Mouse (Mus musculus): ENCODE measurements at regions not wholly inside any gene's neighbourhood (a gene's known extent, or its start where the extent isn't known, plus 50 kb on each side); places are given as distances from the start of the nearest gene placed in this dataset.

GRCm38 (mm10) chr13:82423911-82424654, 641.2 kb downstream of the Cetn3 start:
- H3K4me1 ChIP-seq (ENCODE audit: control insufficient read depth, insufficient read depth, insufficient read length, low read length): no peaks in the 10 kb centered on the region
- 68% methylated on average over 5 of the region's 5 CpGs for WGBS
- TF ChIP-seq POLR2A (IDR thresholded peaks at IDR 0.05; ENCODE audit: low read depth, low read length) (no peak), CTCF (IDR thresholded peaks at IDR 0.05; ENCODE audit: extremely low read depth, insufficient read length, insufficient replicate concordance, low read depth, low read length) (no peak)
- no peak overlapping the region for H3K27ac ChIP-seq (ENCODE audit: insufficient read depth, low read depth, low read length)
- H3K27me3 ChIP-seq (ENCODE audit: control insufficient read depth, insufficient read depth, low read length): no peaks in the 10 kb centered on the region
- H3K4me3 ChIP-seq (ENCODE audit: low read depth, low read length): no peak overlapping the region
- H3K36me3 ChIP-seq (ENCODE audit: control insufficient read depth, insufficient read depth, low read length): no peaks in the 10 kb centered on the region

GRCm38 (mm10) chr13:82424732-82425341, 642.0 kb downstream of the Cetn3 start:
- no peak overlapping the region for H3K4me3 ChIP-seq (ENCODE audit: low read depth, low read length)
- no peaks in the 10 kb centered on the region for H3K27me3 ChIP-seq (ENCODE audit: control insufficient read depth, insufficient read depth, low read length)
- H3K27ac ChIP-seq (ENCODE audit: insufficient read depth, low read depth, low read length): no peak overlapping the region
- TF ChIP-seq CTCF (IDR thresholded peaks at IDR 0.05; ENCODE audit: extremely low read depth, insufficient read length, insufficient replicate concordance, low read depth, low read length) (no peak), POLR2A (IDR thresholded peaks at IDR 0.05; ENCODE audit: low read depth, low read length) (no peak)
- 77% methylated on average over 10 of the region's 10 CpGs for WGBS
- no peaks in the 10 kb centered on the region for H3K4me1 ChIP-seq (ENCODE audit: control insufficient read depth, insufficient read depth, insufficient read length, low read length)
- H3K36me3 ChIP-seq (ENCODE audit: control insufficient read depth, insufficient read depth, low read length): no peaks in the 10 kb centered on the region

DNA sequence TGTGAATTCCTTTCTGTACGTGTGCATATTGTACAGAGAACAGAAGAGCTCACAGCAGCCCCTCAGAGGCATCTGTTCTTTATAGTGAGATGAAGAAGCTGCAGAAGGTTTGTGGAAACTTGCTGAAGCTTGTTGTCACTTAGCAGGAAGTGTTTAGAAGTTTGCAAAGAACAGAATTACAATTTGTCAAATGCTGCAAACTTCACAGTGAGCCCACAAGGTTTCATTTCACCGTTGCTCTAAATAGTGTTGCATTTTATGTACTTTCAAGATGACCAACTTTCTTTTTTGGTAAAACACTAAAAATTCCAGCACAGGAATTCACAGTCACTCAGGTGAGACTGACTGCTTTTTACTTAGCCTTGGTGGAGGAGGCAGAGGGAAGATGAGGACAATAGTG, 649.5 kb downstream of the Cetn3 start:
- Histone ChIP-seq H3K36me3 (ENCODE audit: control insufficient read depth, insufficient read depth, low read length) (no peaks in the 10 kb centered on the region), H3K27ac (ENCODE audit: insufficient read depth, low read depth, low read length) (no peak overlapping the region), H3K4me3 (ENCODE audit: low read depth, low read length) (no peak overlapping the region), H3K27me3 (ENCODE audit: control insufficient read depth, insufficient read depth, low read length) (no peaks in the 10 kb centered on the region), H3K4me1 (ENCODE audit: control insufficient read depth, insufficient read depth, insufficient read length, low read length) (no peaks in the 10 kb centered on the region)
- TF ChIP-seq POLR2A (IDR thresholded peaks at IDR 0.05; ENCODE audit: low read depth, low read length) (no peak), CTCF (IDR thresholded peaks at IDR 0.05; ENCODE audit: extremely low read depth, insufficient read length, insufficient replicate concordance, low read depth, low read length) (no peak)
- 74% methylated on average over 2 of the region's 2 CpGs for WGBS

DNA sequence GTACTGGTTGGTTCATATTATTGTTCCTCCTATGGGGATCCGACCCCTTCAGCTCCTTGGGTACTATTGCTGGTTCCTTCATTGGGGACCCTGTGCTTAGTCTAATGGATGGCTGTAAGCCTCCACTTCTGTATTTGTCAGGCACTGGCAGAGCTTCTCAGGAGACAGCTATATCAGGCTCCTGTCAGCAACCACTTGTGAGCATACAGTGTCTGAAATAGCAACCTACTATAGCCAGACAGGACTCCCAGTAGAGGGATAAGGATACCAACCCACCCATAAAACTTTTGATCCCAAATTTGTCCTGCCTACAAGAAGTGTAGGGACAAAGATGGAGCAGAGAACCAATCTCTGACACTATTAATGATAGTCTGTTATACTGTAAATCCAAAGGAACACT, 656.4 kb downstream of the Cetn3 start:
- Histone ChIP-seq H3K4me1 (ENCODE audit: control insufficient read depth, insufficient read depth, insufficient read length, low read length) (no peaks in the 10 kb centered on the region), H3K4me3 (ENCODE audit: low read depth, low read length) (no peak overlapping the region), H3K36me3 (ENCODE audit: control insufficient read depth, insufficient read depth, low read length) (no peaks in the 10 kb centered on the region), H3K27ac (ENCODE audit: insufficient read depth, low read depth, low read length) (no peak overlapping the region), H3K27me3 (ENCODE audit: control insufficient read depth, insufficient read depth, low read length) (no peaks in the 10 kb centered on the region)
- 82% methylated on average over 1 of the region's 1 CpGs for WGBS
- TF ChIP-seq POLR2A (IDR thresholded peaks at IDR 0.05; ENCODE audit: low read depth, low read length) (no peak), CTCF (IDR thresholded peaks at IDR 0.05; ENCODE audit: extremely low read depth, insufficient read length, insufficient replicate concordance, low read depth, low read length) (no peak)

DNA sequence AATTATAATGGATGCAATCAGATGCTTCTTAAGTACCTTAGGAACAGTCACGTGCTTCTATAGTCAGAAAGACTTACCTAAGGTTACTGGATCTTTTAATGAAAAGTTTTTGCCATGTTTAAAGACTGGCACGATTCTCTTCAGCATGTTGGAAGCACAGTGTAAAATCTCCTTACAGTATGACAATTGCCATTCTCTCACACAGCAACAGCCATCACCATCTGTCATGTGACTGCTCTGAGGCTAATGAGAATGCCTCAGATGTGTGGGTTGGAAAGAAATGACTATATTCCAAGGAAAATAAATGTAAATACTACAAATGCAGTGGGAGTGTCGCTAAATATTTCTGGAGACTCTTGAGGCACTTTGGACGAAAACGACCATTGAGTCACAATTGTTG, 670.8 kb downstream of the Cetn3 start:
- H3K4me1 ChIP-seq (ENCODE audit: control insufficient read depth, insufficient read depth, insufficient read length, low read length): no peaks in the 10 kb centered on the region
- H3K4me3 ChIP-seq (ENCODE audit: low read depth, low read length): no peak overlapping the region
- H3K27ac ChIP-seq (ENCODE audit: insufficient read depth, low read depth, low read length): no peak overlapping the region
- WGBS: 76% methylated on average over 5 of the region's 5 CpGs
- no peaks in the 10 kb centered on the region for H3K36me3 ChIP-seq (ENCODE audit: control insufficient read depth, insufficient read depth, low read length)
- H3K27me3 ChIP-seq (ENCODE audit: control insufficient read depth, insufficient read depth, low read length): no peaks in the 10 kb centered on the region
- no peak for TF ChIP-seq POLR2A (IDR thresholded peaks at IDR 0.05; ENCODE audit: low read depth, low read length)
- TF ChIP-seq CTCF (IDR thresholded peaks at IDR 0.05; ENCODE audit: extremely low read depth, insufficient read length, insufficient replicate concordance, low read depth, low read length): no peak

DNA sequence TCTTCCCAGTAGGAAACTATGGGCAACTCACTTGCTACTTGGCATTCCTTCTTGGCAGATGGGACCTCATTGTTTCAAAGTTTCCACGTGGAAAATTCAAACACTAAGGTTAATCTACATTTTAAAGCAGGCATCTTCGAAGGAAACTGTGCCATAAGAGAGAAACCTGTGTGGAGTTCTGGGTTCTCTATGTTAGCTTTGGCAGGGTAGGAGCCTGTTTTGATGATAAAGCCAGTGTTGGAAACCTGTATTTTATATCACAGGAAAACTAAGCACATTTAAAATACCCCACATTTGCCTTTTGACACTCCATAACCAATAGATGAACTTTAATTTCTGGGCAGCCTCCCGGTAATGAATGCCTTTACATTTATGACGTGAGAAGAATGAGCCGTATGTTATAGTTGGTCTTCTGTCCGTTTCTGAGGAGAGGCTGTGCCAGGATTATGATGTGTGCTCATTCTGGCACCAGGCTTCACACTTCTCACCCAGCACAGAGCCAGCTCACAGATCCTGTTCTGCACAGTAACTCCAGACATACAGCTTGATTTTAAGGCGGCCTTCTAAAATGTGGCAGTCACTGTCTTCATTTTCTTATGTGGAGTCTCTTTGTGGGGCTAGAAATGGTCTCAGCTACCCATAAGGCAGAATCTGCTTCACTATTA, 700.5 kb downstream of the Cetn3 start:
- Histone ChIP-seq H3K27me3 (ENCODE audit: control insufficient read depth, insufficient read depth, low read length) (no peaks in the 10 kb centered on the region), H3K27ac (ENCODE audit: insufficient read depth, low read depth, low read length) (no peak overlapping the region), H3K4me1 (ENCODE audit: control insufficient read depth, insufficient read depth, insufficient read length, low read length) (no peaks in the 10 kb centered on the region), H3K4me3 (ENCODE audit: low read depth, low read length) (no peak overlapping the region), H3K36me3 (ENCODE audit: control insufficient read depth, insufficient read depth, low read length) (no peaks in the 10 kb centered on the region)
- TF ChIP-seq POLR2A (IDR thresholded peaks at IDR 0.05; ENCODE audit: low read depth, low read length): no peak
- no peak for TF ChIP-seq CTCF (IDR thresholded peaks at IDR 0.05; ENCODE audit: extremely low read depth, insufficient read length, insufficient replicate concordance, low read depth, low read length)
- WGBS: 72% methylated on average over 7 of the region's 7 CpGs

DNA sequence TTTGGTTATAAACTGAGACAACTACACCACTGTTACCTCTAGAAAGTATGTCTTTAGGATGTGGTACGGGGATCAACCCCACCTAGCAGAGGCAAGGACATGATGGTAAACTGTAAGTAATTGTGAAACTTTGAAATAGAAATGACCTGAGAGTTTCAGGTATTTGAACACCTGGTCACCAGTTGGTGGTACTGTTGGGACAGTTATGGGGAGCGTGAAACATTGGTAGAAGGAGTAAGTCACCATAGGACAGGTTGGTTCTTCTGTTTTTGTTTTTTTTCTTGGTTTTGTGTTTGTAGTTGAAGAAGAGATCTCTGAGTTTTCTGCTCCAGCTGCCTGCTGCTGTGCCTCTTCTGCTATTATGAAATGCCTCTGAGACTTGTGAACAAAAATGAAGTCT, 713.7 kb downstream of the Cetn3 start:
- no peaks in the 10 kb centered on the region for H3K36me3 ChIP-seq (ENCODE audit: control insufficient read depth, insufficient read depth, low read length)
- H3K27ac ChIP-seq (ENCODE audit: insufficient read depth, low read depth, low read length): no peak overlapping the region
- no peaks in the 10 kb centered on the region for H3K4me1 ChIP-seq (ENCODE audit: control insufficient read depth, insufficient read depth, insufficient read length, low read length)
- TF ChIP-seq CTCF (IDR thresholded peaks at IDR 0.05; ENCODE audit: extremely low read depth, insufficient read length, insufficient replicate concordance, low read depth, low read length): no peak
- TF ChIP-seq POLR2A (IDR thresholded peaks at IDR 0.05; ENCODE audit: low read depth, low read length): no peak
- H3K27me3 ChIP-seq (ENCODE audit: control insufficient read depth, insufficient read depth, low read length): no peaks in the 10 kb centered on the region
- no peak overlapping the region for H3K4me3 ChIP-seq (ENCODE audit: low read depth, low read length)
- 79% methylated on average over 2 of the region's 2 CpGs for WGBS
